Mouse (Mus musculus) testis, adult 2 months (tissue): ENCODE results near the gene Arhgap44.

Experiments
- CTCF ChIP-seq: fragments of 200-500 bp; IDR thresholded peaks from 2 replicates; pipeline ENCODE4 v1.5.1; 2012; ENCODE audit warnings: low read depth, mild to moderate bottlenecking, inconsistent platforms, low read length, moderate library complexity; ENCODE audit not compliant: control insufficient read depth, insufficient read depth, insufficient replicate concordance
- POLR2A ChIP-seq: fragments of 200-500 bp; IDR thresholded peaks from 2 replicates; pipeline ENCODE4 v1.6.1; 2012; ENCODE audit warnings: low read depth, mild to moderate bottlenecking, inconsistent platforms, low read length, moderate library complexity; ENCODE audit not compliant: control insufficient read depth

GRCm38 (mm10) chr11:65038996-65039395 lies 123.8 kb downstream of the Arhgap44 start:
- TF ChIP-seq CTCF (no peak), POLR2A (no peak)
